Mouse (Mus musculus) G1E (cell line): ENCODE data around the gene Trmt61a.

Source experiments
- CTCF ChIP-seq: IDR thresholded peaks from 2 replicates; pipeline ENCODE4 v1.5.1; 2012; ENCODE audit warnings: low read depth, low read length, inconsistent platforms, mixed read lengths
- GATA1 ChIP-seq: IDR thresholded peaks from 2 replicates; pipeline ENCODE4 v1.6.1; 2012; ENCODE audit warnings: borderline replicate concordance, low read length, inconsistent platforms, mixed read lengths
- POLR2AphosphoS5 ChIP-seq: IDR thresholded peaks from 2 replicates; pipeline ENCODE4 v1.6.1; 2012; ENCODE audit warnings: low read depth, low read length, inconsistent platforms; ENCODE audit not compliant: insufficient replicate concordance
- TAL1 ChIP-seq: conservative IDR thresholded peaks from 2 replicates; pipeline ENCODE4 v1.6.1; 2012; ENCODE audit warnings: low read depth, low read length, inconsistent platforms, mixed read lengths

DNA sequence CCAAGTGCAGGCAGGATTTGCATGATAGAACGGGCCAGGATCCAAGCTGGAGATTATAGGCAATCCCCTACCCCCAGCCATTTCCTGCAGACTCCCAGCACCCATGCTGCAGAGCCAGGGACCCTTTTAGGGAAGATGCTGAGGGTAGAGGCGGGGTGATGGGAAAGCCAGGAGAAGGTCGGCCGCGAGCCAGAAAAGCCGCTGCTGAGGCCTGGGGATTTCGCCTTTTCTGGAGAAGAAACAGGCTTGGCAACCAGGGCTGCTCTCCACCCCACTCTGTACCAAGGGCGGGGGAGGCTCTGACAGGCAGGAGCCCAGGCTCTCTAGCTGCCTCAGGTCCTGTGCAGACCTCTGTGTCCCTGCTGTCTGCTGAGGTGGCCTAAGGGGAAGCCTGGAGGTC, 3.4 kb downstream of the Trmt61a start:
- TF ChIP-seq TAL1 = no peak
- no peak for TF ChIP-seq CTCF
- TF ChIP-seq GATA1 = no peak
- no peak for TF ChIP-seq POLR2AphosphoS5
